Mouse (Mus musculus) brain, embryonic 14.5 days (tissue): ENCODE results near the gene Ctu2. TPM values are rescaled to one million over a fixed set of nuclear protein-coding genes. Genes with fewer than 3 reads are reported as not detected.
A peak's percentile ranks its signal among the peaks of the same experiment; 100 is the strongest.

ENCODE experiments used
- DNase-seq: peaks from one replicate; pipeline ENCODE4 v3.0.0-alpha.2; 2011; ENCODE audit warnings: low read depth
- CTCF ChIP-seq: fragments of 200-500 bp; IDR thresholded peaks from 2 replicates; pipeline ENCODE4 v1.5.1; 2012; ENCODE audit warnings: inconsistent platforms, mild to moderate bottlenecking, moderate library complexity, borderline replicate concordance; ENCODE audit not compliant: insufficient read depth, insufficient read length; ENCODE audit errors: extremely low read depth
- POLR2A ChIP-seq: fragments of 200-500 bp; IDR thresholded peaks from 2 replicates; pipeline ENCODE4 v1.6.1; 2012; ENCODE audit warnings: mild to moderate bottlenecking, inconsistent platforms, borderline replicate concordance; ENCODE audit not compliant: poor library complexity, insufficient read depth, insufficient read length, severe bottlenecking; ENCODE audit errors: extremely low read depth
- polyA plus RNA-seq: library from polyadenylated mRNA; depleted of rRNA; stranded (reverse); fragments of >200 nt; gene quantifications from 2 replicates; pipeline ENCODE4 v1.2.3, GENCODE M21; 2012

Gene Ctu2
- polyA plus RNA-seq, 1 experiment = 58.5 TPM

GRCm38 (mm10) chr8:122469407-122469806, 6.5 kb upstream of the Ctu2 start:
- DNase-seq = no peak
- TF ChIP-seq CTCF (no peak), POLR2A (no peak)

DNA sequence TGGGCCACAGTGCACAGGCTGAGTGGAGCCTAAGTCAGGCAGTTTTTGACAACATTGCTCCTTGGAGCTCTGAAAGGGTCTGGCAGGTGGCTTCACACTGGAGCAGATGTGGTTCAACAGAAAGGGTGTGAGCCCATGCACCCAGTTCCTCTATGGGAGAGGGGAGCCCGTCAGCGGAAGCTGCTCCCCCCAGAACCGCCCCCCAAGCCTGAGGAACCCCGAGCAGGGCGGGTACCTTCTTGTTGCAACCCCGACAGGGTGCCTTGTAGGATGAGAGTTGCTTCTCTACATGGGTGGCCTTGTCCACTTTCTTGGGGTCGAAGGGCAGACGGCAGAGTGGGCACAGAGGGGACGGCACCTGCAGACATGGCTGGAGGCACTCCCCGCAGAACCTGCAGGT, 6.0 kb upstream of the Ctu2 start:
- no peak for DNase-seq
- TF ChIP-seq CTCF = no peak
- TF ChIP-seq POLR2A = no peak

DNA sequence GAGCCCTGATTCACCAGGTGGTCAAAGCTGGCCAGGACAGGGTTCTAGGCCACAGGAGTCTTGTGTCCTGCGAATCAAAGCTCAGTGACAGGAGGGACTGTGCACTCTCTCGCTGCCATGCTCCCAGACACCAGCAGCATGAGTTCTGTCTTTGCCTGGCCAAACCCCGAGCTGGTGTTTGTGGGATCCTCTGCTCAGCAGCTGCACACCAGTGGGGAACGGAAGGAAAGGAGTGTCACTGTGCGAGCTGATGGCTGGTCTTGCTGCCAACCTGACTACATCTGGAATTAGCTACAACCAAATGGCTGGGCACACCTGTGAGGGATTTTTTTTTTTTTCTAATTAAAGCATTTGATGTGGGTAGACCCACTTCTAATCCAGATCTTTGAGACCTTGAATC, 5.3 kb upstream of the Ctu2 start:
- no peak for DNase-seq
- no peak for TF ChIP-seq POLR2A

GRCm38 (mm10) chr8:122473911-122474421, 2.0 kb upstream of the Ctu2 start:
- TF ChIP-seq CTCF (no peak), POLR2A (no peak)
- DNase-seq = no peak

DNA sequence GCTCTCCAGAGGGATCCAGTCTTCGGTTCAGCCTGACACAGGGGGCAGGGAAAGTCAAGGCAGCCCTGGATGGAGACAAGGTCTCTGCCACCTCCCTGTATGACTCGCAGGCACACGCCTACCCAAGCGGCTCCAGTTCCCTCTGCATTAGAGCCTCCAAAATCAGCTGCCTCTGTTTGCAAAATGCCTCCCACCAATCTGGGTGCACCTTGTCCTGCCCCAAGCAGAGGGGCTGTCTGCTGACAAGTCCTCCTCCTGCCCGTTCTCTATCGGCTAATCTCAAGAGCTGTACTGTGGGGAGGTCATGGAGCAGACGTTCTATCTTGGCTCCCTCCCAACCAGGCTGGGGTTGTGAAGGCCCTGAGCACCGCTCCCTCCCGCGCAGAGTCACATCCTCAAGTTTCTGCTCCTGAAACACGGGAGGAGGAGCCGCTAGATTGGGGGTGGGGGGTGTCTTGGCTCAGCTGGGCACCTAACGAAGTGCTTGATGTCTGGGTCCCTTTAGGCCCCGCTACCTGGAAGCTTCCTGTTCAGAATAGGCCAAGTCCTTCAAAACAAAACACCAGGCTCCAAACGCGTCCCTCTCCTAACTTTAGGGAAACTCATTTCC, 887 bp upstream of the Ctu2 start:
- DNase-seq = peak; percentile 22
- TF ChIP-seq POLR2A = no peak
- no peak for TF ChIP-seq CTCF

DNA sequence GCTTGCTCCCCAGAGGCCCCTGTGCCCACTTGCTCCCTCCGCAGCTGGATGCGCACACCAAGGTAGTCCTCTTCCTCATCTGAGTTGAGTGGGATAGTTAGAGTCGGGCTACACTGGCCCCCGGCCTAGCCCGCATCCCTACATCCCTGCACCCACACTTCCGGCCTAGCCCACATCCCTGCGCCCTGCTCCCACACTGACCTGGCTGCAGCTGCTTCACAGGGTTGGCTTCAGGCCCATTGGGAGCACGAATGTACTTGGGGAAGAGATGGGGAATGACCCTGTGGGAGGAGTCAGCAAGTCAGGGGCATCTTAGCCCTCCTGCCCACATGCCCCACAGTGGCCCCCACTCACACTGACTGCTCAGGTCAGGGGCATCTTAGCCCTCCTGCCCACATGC, 6.5 kb downstream of the Ctu2 start:
- no peak for DNase-seq
- no peak for TF ChIP-seq CTCF
- no peak for TF ChIP-seq POLR2A

DNA sequence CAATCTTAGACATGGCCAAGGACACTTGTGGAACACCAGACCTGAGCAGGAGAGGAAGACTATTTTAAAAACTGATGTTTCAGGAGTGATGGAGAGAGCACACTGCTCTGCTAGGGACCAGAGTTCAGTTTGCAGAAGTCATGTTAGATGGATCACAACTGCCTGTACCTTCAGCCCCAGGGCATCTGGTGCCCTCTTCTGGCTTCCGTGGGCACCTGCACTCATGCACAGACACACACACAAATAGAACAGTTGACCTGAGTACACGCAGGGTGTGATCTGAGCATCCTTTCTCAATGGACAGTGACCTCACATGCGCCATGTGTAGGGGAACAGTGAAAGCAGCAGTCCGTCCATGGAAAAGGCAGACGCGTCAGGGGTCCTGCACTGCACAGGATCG, 7.9 kb downstream of the Ctu2 start:
- DNase-seq = no peak
- TF ChIP-seq POLR2A (no peak), CTCF (no peak)

- DNase-seq = no peak
- no peak for TF ChIP-seq POLR2A
- no peak for TF ChIP-seq CTCF
Measured at GRCm38 (mm10) chr8:122484831-122485230, 8.9 kb downstream of the Ctu2 start.

- no peak for TF ChIP-seq POLR2A
- no peak for TF ChIP-seq CTCF
- peak; percentile 22 for DNase-seq
Measured at GRCm38 (mm10) chr8:122488387-122488786, 12.4 kb downstream of the Ctu2 start.

DNA sequence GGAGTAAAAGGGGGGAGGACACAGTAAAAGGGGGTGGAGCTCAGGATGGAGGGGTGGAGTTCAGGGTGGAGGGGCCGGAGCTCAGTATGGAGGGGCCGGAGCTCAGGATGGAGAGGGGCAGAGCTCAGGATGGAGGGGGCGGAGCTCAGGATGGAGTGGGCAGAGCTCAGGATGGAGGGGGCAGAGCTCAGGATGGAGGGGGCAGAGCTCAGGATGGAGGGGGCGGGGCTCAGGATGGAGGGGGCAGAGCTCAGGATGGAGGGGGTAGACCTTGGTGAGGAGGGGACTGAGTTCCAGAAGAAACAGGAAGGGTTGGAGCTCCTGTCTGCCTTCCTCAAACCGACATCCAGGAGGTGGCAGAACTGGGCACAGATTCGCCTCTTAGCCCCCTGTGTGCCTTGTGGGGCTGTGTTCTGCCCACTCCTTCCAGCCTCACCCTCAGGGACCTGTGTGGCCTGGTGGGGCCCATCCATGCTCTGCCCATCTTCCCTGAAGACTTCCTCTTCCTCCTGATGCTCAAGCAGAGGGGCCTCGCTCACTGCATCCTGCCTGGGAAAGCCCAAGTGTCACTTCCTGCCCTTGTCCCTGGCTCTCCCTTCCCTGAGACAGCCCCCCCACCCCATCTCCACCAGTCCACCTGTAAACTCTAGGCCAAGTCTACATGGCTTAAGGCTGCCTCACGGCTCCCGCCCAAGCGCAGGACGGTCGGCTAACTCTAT, 21.2 kb downstream of the Ctu2 start:
- no peak for DNase-seq
- no peak for TF ChIP-seq CTCF
- TF ChIP-seq POLR2A = no peak

GRCm38 (mm10) chr8:122497912-122498311, 22.0 kb downstream of the Ctu2 start:
- TF ChIP-seq POLR2A (no peak), CTCF (peak; percentile 50; the same call in 1 of the 2 replicates)
- DNase-seq = no peak

DNA sequence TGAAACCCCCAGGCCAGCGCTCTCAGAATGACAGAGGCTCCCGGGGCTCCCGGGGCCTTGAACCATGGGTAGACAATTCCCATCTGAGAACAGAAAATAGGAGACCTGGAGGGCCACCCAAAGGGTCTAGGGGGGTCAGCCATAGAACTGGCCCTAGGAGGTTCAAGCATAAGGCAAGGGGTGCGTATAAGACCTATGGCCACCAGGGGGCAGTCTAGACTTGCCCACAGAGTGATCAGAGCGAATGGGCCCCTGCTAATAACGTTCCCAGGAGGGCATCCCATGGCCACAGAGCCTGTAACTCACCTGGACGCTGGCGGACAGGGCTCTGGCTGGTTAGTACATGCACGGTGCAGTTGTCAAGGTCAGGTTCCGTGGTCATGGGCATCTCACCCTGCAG, 24.9 kb downstream of the Ctu2 start:
- DNase-seq = peak; percentile 86
- TF ChIP-seq CTCF (peak; percentile 88), POLR2A (no peak)

DNA sequence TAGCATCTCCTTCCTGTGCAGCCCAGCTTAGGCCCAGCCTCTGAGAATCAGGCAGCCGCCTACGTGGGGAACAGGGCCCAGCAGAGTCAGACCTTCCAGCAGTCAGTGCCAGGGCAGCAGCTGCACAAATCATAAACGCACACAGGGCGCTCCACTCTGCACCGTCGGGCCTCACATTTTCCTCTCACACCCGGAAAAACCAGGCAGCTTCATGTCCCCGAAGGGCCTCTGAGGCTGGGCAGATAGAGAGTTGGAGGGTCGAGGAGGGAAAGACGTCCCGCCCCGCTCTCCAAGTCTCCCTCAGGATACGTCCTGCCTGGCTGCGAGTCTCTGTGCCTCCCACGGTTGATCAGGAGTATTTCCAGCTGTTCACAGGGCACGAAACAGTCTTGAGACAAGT, 35.6 kb downstream of the Ctu2 start:
- TF ChIP-seq POLR2A (no peak), CTCF (no peak)
- no peak for DNase-seq

DNA sequence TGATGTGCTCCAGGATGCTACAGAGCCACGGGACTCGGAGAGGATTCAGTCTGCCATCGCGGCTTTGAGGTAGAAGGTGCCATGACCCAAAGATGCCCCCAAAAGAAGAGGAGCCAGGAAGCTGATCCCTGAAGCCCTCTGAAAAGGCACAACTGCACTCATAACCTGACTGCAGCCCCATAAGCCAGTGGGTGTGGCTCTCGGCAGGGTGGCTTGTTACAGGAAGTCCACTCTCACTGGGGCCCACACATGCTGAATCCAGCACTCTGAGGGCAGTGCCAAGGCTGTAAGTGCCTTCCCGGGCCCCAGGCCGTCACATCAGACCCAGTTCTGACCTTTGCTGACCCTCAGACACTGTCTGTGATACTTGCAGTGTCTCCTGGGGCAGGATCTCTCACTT, 36.4 kb downstream of the Ctu2 start:
- TF ChIP-seq CTCF = no peak
- no peak for DNase-seq
